Mouse (Mus musculus) heart, postnatal 0 days (tissue): Measurements from ENCODE around the gene Rasgrp2.

Source experiments
- CTCF ChIP-seq: IDR thresholded peaks from 2 replicates; pipeline ENCODE4 v1.5.1; 2016; ENCODE audit warnings: antibody characterized with exemption, control low read depth, low read depth
- EP300 ChIP-seq: IDR thresholded peaks from 2 replicates; pipeline ENCODE4 v1.6.1; 2016; ENCODE audit warnings: antibody characterized with exemption, low read depth

DNA sequence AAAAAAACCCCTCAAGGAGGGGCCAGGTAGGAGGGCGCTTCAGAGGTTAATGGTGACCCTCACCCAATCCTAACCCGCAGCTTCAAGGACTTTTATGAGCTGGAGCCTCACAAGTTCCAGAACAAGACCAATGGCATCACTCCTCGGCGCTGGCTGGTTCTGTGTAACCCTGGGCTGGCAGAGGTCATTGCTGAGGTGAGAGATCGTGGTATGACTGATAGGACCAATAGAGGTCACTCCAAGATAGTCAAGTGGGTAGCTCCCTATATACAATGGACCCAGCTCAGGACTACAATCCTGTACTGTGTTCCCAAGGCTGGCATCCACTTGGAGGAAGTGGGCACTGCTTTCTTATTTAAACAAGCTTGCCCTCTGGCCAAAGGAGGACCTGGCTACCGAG is 8.9 kb upstream of the Rasgrp2 start:
- TF ChIP-seq EP300, result no peak
- TF ChIP-seq CTCF, result no peak
